Mouse (Mus musculus) liver, postnatal 0 days (tissue): ENCODE data around the gene Prox1. TPM values are rescaled to one million over a fixed set of nuclear protein-coding genes. Genes with fewer than 3 reads are reported as not detected.

ENCODE experiments used
- ATAC-seq: fragments of 200-750 bp; cut with Nextera tagmentation; 2 replicates; pipeline ENCODE4 v1.8.0; 2017; ENCODE audit warnings: mild to moderate bottlenecking, moderate library complexity
- DNase-seq: peaks from one replicate; pipeline ENCODE4 v3.0.0-alpha.2; 2016
- H3K27ac ChIP-seq: fragments of 300-500 bp; sonication (generic); 2 replicates; pipeline ENCODE4 v1.5.1; 2014; ENCODE audit warnings: antibody characterized with exemption, moderate library complexity, mild to moderate bottlenecking, low read depth
- H3K27me3 ChIP-seq: fragments of 300-500 bp; sonication (generic); 2 replicates; pipeline ENCODE4 v1.6.1; 2014; ENCODE audit warnings: low read length, control low read depth, mixed read lengths; ENCODE audit not compliant: insufficient read depth
- H3K36me3 ChIP-seq: fragments of 300-500 bp; sonication (generic); replicated peaks from 2 replicates; pipeline ENCODE4 v1.6.1; 2014; ENCODE audit warnings: mild to moderate bottlenecking, control low read depth, low read length, moderate library complexity, mixed read lengths; ENCODE audit not compliant: insufficient read depth
- H3K4me1 ChIP-seq: fragments of 300-500 bp; sonication (generic); 2 replicates; pipeline ENCODE4 v1.6.1; 2014; ENCODE audit warnings: antibody characterized with exemption, mild to moderate bottlenecking, control low read depth; ENCODE audit not compliant: insufficient read depth
- H3K4me2 ChIP-seq: fragments of 300-500 bp; sonication (generic); 2 replicates; pipeline ENCODE4 v1.6.1; 2014; ENCODE audit warnings: low read depth, mild to moderate bottlenecking, low read length, moderate library complexity, mixed read lengths
- H3K4me3 ChIP-seq: fragments of 300-500 bp; sonication (generic); 2 replicates; pipeline ENCODE4 v1.5.1; 2014; ENCODE audit warnings: low read depth, low read length
- H3K9ac ChIP-seq: fragments of 300-500 bp; sonication (generic); replicated peaks from 2 replicates; pipeline ENCODE4 v1.6.1; 2014; ENCODE audit warnings: mild to moderate bottlenecking, moderate library complexity
- H3K9me3 ChIP-seq: fragments of 300-500 bp; sonication (generic); 2 replicates; pipeline ENCODE4 v1.6.1; 2016; ENCODE audit warnings: mild to moderate bottlenecking, control low read depth, low read length, mixed read lengths
- CTCF ChIP-seq: sonication (generic); IDR thresholded peaks from 2 replicates; pipeline ENCODE4 v1.5.1; 2016; ENCODE audit warnings: antibody characterized with exemption, low read depth
- EP300 ChIP-seq: IDR thresholded peaks from 2 replicates; pipeline ENCODE4 v1.6.1; 2016; ENCODE audit warnings: antibody characterized with exemption, low read depth, mild to moderate bottlenecking
- WGBS: fragments of 180-500 bp; shearing (Covaris S2); extraction: QIAGEN DNeasy Blood & Tissue Kit; methylation state at CpG from one replicate; pipeline ENCODE4 v1.1.7; 2014; ENCODE audit not compliant: insufficient replicate concordance; 5-methylcytosine and 5-hydroxymethylcytosine counted together
- polyA plus RNA-seq: library from polyadenylated mRNA; unstranded; fragments of >200 nt; fragmentation: Nextera tagmentation; extraction: Ambion mirVana; gene quantifications from 2 replicates; pipeline ENCODE4 v1.2.1, GENCODE M21; 2015

Gene Prox1
- polyA plus RNA-seq, 1 experiment from 2014 or later: 11.8 TPM

DNA sequence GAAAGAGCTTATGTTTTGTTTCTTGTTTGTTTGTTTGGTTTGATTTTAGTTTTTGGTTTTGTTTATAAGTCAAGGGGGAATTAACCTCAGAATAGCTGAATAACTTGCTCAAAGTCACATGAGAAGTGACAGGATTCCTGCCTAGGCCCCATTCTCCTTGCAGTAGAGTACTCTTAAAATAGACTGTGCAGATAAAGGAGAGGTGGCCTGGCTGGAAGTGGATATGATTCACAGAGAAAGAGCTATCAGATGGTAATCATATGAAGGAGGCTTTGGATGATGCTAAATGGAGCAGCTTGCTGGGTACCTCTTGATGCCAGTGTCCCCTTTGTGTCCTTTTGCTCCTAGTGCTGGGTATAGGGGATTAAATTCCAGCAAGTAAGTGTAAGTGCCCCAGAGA is 26.1 kb downstream of the Prox1 start:
- no peak overlapping the region for H3K4me2 ChIP-seq
- no peaks in the 10 kb centered on the region for H3K4me1 ChIP-seq
- no peak for TF ChIP-seq CTCF
- TF ChIP-seq EP300: no peak
- H3K36me3 ChIP-seq: peaks cover 10% of the 10 kb centered on the region; the same call in 1 of the 2 replicates
- no peak overlapping the region for H3K4me3 ChIP-seq
- H3K9me3 ChIP-seq: no peaks in the 10 kb centered on the region
- no peak overlapping the region for H3K9ac ChIP-seq
- no peak for DNase-seq
- no peak for ATAC-seq
- no peak overlapping the region for H3K27ac ChIP-seq
- no peaks in the 10 kb centered on the region for H3K27me3 ChIP-seq

DNA sequence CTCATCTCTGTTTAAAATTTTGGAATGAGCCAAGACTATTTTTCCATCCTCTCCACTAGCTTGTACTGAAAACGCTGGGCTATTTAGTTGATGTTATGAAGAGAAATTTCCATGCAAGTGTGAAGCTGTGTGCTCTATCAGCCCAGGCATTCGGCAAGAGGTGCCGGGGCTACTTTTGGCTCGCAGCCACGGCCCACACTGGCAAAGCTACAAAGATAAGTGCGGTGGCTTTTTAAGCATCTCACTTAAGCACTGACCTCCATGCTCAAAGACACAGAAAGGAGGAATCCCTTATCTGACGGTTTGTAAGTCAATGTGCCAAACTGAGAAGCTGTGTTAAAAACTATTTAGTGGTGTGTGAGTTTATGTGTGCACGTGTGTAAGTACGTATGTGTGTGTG is 26.9 kb downstream of the Prox1 start:
- ATAC-seq (no peak), DNase-seq (no peak)
- TF ChIP-seq CTCF: no peak
- TF ChIP-seq EP300: no peak
- H3K4me3 ChIP-seq: no peak overlapping the region
- no peaks in the 10 kb centered on the region for H3K4me1 ChIP-seq
- no peak overlapping the region for H3K9ac ChIP-seq
- WGBS: 74% methylated on average over 9 of the region's 9 CpGs
- H3K27ac ChIP-seq: no peak overlapping the region
- H3K27me3 ChIP-seq: no peaks in the 10 kb centered on the region
- no peaks in the 10 kb centered on the region for H3K9me3 ChIP-seq
- H3K4me2 ChIP-seq: no peak overlapping the region
- peaks cover 10% of the 10 kb centered on the region; the same call in 1 of the 2 replicates for H3K36me3 ChIP-seq

- TF ChIP-seq EP300 (no peak), CTCF (no peak)
- DNase-seq: no peak
- no peak overlapping the region for H3K4me2 ChIP-seq
- peaks cover 10% of the 10 kb centered on the region; the same call in 1 of the 2 replicates for H3K36me3 ChIP-seq
- H3K9ac ChIP-seq: no peak overlapping the region
- H3K4me3 ChIP-seq: no peak overlapping the region
- no peaks in the 10 kb centered on the region for H3K27me3 ChIP-seq
- no peaks in the 10 kb centered on the region for H3K4me1 ChIP-seq
- WGBS: 44% methylated on average over 4 of the region's 4 CpGs
- H3K9me3 ChIP-seq: no peaks in the 10 kb centered on the region
- H3K27ac ChIP-seq: no peak overlapping the region
- ATAC-seq: no peak
These were observed 27.9 kb downstream of the Prox1 start for GRCm38 (mm10) chr1:190142584-190142983.

GRCm38 (mm10) chr1:190140519-190140918 is 30.0 kb downstream of the Prox1 start:
- no peak overlapping the region for H3K27ac ChIP-seq
- no peaks in the 10 kb centered on the region for H3K9me3 ChIP-seq
- no peak for DNase-seq
- no peak overlapping the region for H3K4me3 ChIP-seq
- peaks cover 10% of the 10 kb centered on the region; the same call in 1 of the 2 replicates for H3K36me3 ChIP-seq
- TF ChIP-seq CTCF (no peak), EP300 (no peak)
- no peak overlapping the region for H3K4me2 ChIP-seq
- peaks cover 1% of the 10 kb centered on the region for H3K4me1 ChIP-seq
- no peak overlapping the region for H3K9ac ChIP-seq
- no peak for ATAC-seq
- WGBS: 84% methylated on average over 6 of the region's 6 CpGs
- H3K27me3 ChIP-seq: no peaks in the 10 kb centered on the region

DNA sequence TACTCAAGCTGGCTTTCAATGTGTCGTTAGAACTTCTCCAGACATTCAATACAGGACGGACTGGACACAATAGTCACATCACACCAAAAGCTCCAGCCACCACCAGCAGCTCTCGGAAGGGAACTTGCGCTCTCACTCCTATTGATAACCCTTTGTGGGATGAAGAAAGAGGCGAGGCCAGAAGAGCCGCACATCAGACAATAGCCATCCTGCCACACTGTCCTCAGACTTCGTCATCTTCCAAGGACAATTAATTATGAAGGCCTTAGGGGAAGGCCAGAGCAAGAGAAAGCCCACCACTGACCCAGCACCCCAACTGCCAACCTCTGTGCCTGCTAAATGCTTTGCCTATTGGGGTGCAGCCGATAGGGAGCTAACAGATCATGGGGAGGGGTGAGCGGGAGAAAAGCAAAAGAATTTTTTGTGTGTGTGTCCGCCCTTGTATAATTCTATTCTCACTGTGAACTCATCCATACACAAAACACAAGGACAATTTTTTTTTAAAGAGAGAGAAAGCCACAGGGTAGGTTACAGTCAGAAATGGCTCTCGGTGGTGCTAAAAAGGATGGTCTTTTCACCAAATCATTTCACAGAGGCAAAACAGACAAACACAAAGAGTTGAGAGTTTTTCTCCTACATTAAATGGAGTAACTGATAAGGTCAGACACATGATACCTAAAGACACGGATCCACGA is 30.7 kb downstream of the Prox1 start:
- Histone ChIP-seq H3K36me3 (peaks cover 10% of the 10 kb centered on the region; the same call in 1 of the 2 replicates), H3K27ac (no peak overlapping the region), H3K4me1 (peaks cover 3% of the 10 kb centered on the region), H3K4me3 (no peak overlapping the region), H3K4me2 (no peak overlapping the region), H3K9me3 (no peaks in the 10 kb centered on the region), H3K9ac (no peak overlapping the region), H3K27me3 (no peaks in the 10 kb centered on the region)
- no peak for DNase-seq
- no peak for ATAC-seq
- no peak for TF ChIP-seq CTCF
- no peak for TF ChIP-seq EP300
- 78% methylated on average over 13 of the region's 13 CpGs for WGBS

DNA sequence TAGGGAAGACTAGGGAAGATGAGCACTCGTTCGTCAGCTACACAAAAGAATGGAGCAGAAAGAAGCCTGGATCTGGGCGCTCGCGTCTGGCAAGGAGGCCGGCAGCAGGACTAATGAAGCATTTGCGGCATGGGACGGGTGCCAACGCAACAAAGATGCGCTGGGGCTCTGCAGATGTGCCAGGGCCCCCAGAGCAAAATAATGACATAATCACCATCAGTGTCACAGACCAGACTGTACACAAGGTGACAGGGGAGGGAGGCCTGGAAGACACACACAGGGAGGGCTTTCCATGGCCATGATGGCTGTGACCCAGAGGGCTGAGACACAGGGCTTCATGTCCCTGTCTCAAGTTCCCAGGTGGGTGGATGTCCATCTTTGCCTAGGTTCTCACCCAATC is 32.6 kb downstream of the Prox1 start:
- H3K9me3 ChIP-seq: no peaks in the 10 kb centered on the region
- no peak overlapping the region for H3K9ac ChIP-seq
- TF ChIP-seq EP300 (no peak), CTCF (no peak)
- WGBS: 79% methylated on average over 10 of the region's 10 CpGs
- DNase-seq: no peak
- no peak for ATAC-seq
- peaks cover 3% of the 10 kb centered on the region for H3K4me1 ChIP-seq
- H3K36me3 ChIP-seq: peaks cover 10% of the 10 kb centered on the region; the same call in 1 of the 2 replicates
- no peaks in the 10 kb centered on the region for H3K27me3 ChIP-seq
- H3K4me2 ChIP-seq: no peak overlapping the region
- H3K4me3 ChIP-seq: no peak overlapping the region
- H3K27ac ChIP-seq: no peak overlapping the region

DNA sequence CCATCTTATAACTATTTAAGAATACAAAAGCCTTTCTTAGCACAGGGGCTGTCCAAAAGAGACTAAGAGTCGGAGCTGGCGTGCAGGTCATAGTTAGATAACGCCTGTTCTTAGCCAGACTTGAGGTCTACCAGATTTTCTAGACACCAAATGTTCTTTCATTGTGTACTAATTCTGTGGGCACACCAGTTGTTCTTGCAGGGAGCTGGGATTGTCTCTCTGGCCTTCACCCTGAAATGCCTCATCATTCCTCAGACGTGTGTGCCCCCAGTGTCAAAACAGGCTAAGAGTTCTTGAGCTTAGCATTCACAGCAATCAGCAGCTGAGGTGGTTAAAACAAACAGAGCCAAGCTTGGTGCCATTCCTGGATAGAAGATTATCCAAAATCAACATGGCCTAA is 37.6 kb downstream of the Prox1 start:
- ATAC-seq (no peak), DNase-seq (no peak)
- Histone ChIP-seq H3K9me3 (no peaks in the 10 kb centered on the region), H3K9ac (no peak overlapping the region), H3K27ac (no peak overlapping the region), H3K4me3 (no peak overlapping the region), H3K4me1 (peaks cover 5% of the 10 kb centered on the region), H3K36me3 (no peaks in the 10 kb centered on the region), H3K27me3 (no peaks in the 10 kb centered on the region), H3K4me2 (no peak overlapping the region)
- WGBS: 78% methylated on average over 4 of the region's 4 CpGs
- TF ChIP-seq EP300 (no peak), CTCF (no peak)
